Mouse (Mus musculus) forebrain, postnatal 0 days (tissue): ENCODE measurements around the gene Ap1g2. TPM values are rescaled to one million over a fixed set of nuclear protein-coding genes. Genes with fewer than 3 reads are reported as not detected.

Source experiments
- ATAC-seq: fragments of 200-750 bp; cut with Nextera tagmentation; 2 replicates; pipeline ENCODE4 v1.8.0; 2017; ENCODE audit warnings: mild to moderate bottlenecking, moderate library complexity
- DNase-seq: peaks from one replicate; pipeline ENCODE4 v3.0.0-alpha.2; 2015
- H3K27ac ChIP-seq: fragments of 300-500 bp; sonication (generic); 2 replicates; pipeline ENCODE4 v1.5.1; 2014; ENCODE audit warnings: low read depth, mild to moderate bottlenecking, antibody characterized with exemption, low read length, moderate library complexity, mixed read lengths
- H3K27me3 ChIP-seq: fragments of 300-500 bp; sonication (generic); 2 replicates; pipeline ENCODE4 v1.6.1; 2014; ENCODE audit warnings: mild to moderate bottlenecking, low read length, mixed read lengths; ENCODE audit not compliant: insufficient read depth
- H3K36me3 ChIP-seq: fragments of 300-500 bp; sonication (generic); 2 replicates; pipeline ENCODE4 v1.6.1; 2014; ENCODE audit warnings: mild to moderate bottlenecking, moderate library complexity; ENCODE audit not compliant: insufficient read depth
- H3K4me1 ChIP-seq: fragments of 300-500 bp; sonication (generic); 2 replicates; pipeline ENCODE4 v1.6.1; 2014; ENCODE audit warnings: antibody characterized with exemption; ENCODE audit not compliant: insufficient read depth
- H3K4me2 ChIP-seq: fragments of 300-500 bp; sonication (generic); 2 replicates; pipeline ENCODE4 v1.6.1; 2014; ENCODE audit warnings: low read depth, mild to moderate bottlenecking, moderate library complexity
- H3K4me3 ChIP-seq: fragments of 300-500 bp; sonication (generic); 2 replicates; pipeline ENCODE4 v1.5.1; 2014; ENCODE audit warnings: low read depth, low read length, mixed read lengths
- H3K9ac ChIP-seq: fragments of 300-500 bp; sonication (generic); 2 replicates; pipeline ENCODE4 v1.6.1; 2014; ENCODE audit warnings: mild to moderate bottlenecking
- H3K9me3 ChIP-seq: fragments of 300-500 bp; sonication (generic); 2 replicates; pipeline ENCODE4 v1.6.1; 2016; ENCODE audit warnings: low read length
- CTCF ChIP-seq: sonication (generic); IDR thresholded peaks from 2 replicates; pipeline ENCODE4 v1.5.1; 2016; ENCODE audit warnings: antibody characterized with exemption, control low read depth, low read depth
- WGBS: fragments of 180-500 bp; shearing (Covaris S2); extraction: QIAGEN DNeasy Blood & Tissue Kit; methylation state at CpG from one replicate; pipeline ENCODE4 v1.1.7; 2014; 5-methylcytosine and 5-hydroxymethylcytosine counted together
- polyA plus RNA-seq: library from polyadenylated mRNA; unstranded; fragments of >200 nt; fragmentation: Nextera tagmentation; extraction: Ambion mirVana; gene quantifications from 2 replicates; pipeline ENCODE4 v1.2.1, GENCODE M21; 2015
- total RNA-seq: library from RNA; depleted of rRNA; stranded (reverse); fragments of >200 nt; gene quantifications from 2 replicates; pipeline ENCODE4 v1.2.3, GENCODE M21; 2014; rRNA removed

Gene Ap1g2
- 11.3 and 12.8 TPM in 2 replicates for total RNA-seq
- 4.2 and 5.5 TPM in 2 replicates for polyA plus RNA-seq

GRCm38 (mm10) chr14:55105836-55106809 lies at the start of gene Ap1g2:
Gene Ap1g2 (minus strand): TSS chr14:55106593.
- Histone ChIP-seq H3K36me3 (peaks cover 2% of the 10 kb centered on the region; the same call in 1 of the 2 replicates), H3K27me3 (no peaks in the 10 kb centered on the region), H3K4me3 (peak within 1 kb of the TSS; percentile 35), H3K27ac (peak within 1 kb of the TSS; percentile 83), H3K9me3 (no peaks in the 10 kb centered on the region), H3K4me1 (peaks cover 41% of the 10 kb centered on the region), H3K4me2 (peak within 1 kb of the TSS; percentile 96), H3K9ac (peak within 1 kb of the TSS; percentile 69)
- ATAC-seq (peak; percentile 65), DNase-seq (peak; percentile 93)
- peak; percentile 58 for TF ChIP-seq CTCF
- WGBS: under 1% methylated on average over 39 of the region's 39 CpGs

GRCm38 (mm10) chr14:55152951-55153481 lies 46.6 kb upstream of the Ap1g2 start:
- ATAC-seq: no peak
- Histone ChIP-seq H3K27ac (no peak overlapping the region), H3K36me3 (no peaks in the 10 kb centered on the region), H3K4me1 (peaks cover 8% of the 10 kb centered on the region; the same call in 1 of the 2 replicates), H3K27me3 (no peaks in the 10 kb centered on the region), H3K9ac (no peak overlapping the region), H3K9me3 (no peaks in the 10 kb centered on the region), H3K4me3 (no peak overlapping the region), H3K4me2 (no peak overlapping the region)
- TF ChIP-seq CTCF: no peak
- DNase-seq: no peak
- 91% methylated on average over 16 of the region's 16 CpGs for WGBS

DNA sequence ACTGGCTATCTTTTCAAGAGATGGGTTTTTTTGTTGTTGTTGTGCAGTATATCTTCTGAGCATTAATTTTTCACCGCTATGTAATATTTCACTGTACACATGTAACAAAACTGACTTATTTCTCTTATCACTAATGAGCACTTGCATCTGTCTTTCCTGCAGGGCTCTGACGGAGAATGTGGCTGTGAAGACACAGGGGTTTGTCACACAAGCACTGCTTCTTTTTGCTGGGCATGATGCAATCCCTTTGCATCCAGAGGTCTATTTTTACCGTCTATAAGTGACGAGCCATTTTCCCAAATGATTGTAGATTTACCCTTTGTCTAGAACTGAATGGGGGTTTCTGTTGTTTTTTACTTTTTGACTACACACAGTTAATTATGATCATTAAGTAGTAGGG lies 45.8 kb upstream of the Ap1g2 start:
- H3K9ac ChIP-seq: no peak overlapping the region
- no peaks in the 10 kb centered on the region for H3K36me3 ChIP-seq
- no peak overlapping the region for H3K4me2 ChIP-seq
- no peak overlapping the region for H3K27ac ChIP-seq
- peaks cover 8% of the 10 kb centered on the region; the same call in 1 of the 2 replicates for H3K4me1 ChIP-seq
- DNase-seq (no peak), ATAC-seq (no peak)
- 73% methylated on average over 4 of the region's 4 CpGs for WGBS
- no peaks in the 10 kb centered on the region for H3K9me3 ChIP-seq
- no peak overlapping the region for H3K4me3 ChIP-seq
- no peak for TF ChIP-seq CTCF
- no peaks in the 10 kb centered on the region for H3K27me3 ChIP-seq

DNA sequence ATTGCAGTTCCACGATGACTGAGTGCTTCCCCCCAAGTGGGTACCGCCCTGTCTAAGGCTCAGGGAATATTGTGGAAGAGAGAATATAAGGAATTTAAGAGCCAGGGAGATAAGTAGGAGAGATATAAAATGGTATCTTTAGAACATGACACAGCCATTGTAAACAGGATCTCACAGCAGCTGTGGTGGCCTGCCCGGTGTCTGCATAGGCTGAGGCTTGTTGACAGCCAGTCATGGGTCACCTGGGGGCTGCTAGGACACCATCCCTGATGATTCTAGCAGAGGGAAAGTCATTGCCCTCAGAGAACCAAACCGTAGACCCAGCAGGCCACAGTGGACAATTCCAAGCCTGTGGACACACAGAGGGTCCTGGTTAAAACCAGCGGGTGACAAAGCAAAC lies 44.6 kb upstream of the Ap1g2 start:
- ATAC-seq (no peak), DNase-seq (no peak)
- Histone ChIP-seq H3K9ac (no peak overlapping the region), H3K4me2 (no peak overlapping the region), H3K36me3 (no peaks in the 10 kb centered on the region), H3K27me3 (no peaks in the 10 kb centered on the region), H3K4me1 (peaks cover 8% of the 10 kb centered on the region; the same call in 1 of the 2 replicates), H3K4me3 (no peak overlapping the region), H3K27ac (no peak overlapping the region), H3K9me3 (no peaks in the 10 kb centered on the region)
- WGBS: 89% methylated on average over 5 of the region's 5 CpGs
- TF ChIP-seq CTCF: no peak

DNA sequence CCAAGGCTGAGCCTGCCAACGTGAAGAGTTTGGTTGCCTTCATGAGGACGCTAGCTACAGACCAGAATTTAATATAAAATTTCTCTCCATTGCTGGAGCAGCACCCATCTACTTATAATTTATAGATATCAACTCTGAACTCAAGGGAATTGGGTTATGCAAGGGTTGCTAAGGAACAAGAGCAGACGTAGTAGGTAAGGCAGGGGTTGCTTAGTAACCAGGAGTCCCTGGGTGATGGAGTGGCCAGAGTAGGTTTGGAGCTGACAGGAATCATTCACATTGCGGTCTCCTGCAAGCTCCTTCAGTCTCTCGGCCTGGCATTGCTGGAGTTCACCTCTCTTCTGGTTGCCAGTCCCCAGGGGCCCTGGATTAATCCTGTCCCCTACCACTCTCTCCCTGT lies 42.6 kb upstream of the Ap1g2 start:
- no peak overlapping the region for H3K9ac ChIP-seq
- WGBS: 57% methylated on average over 5 of the region's 5 CpGs
- DNase-seq (peak; percentile 39), ATAC-seq (peak; percentile 82)
- H3K9me3 ChIP-seq: no peaks in the 10 kb centered on the region
- H3K27ac ChIP-seq: peak overlapping the region; percentile 54
- H3K36me3 ChIP-seq: no peaks in the 10 kb centered on the region
- TF ChIP-seq CTCF: no peak
- H3K4me1 ChIP-seq: peaks cover 8% of the 10 kb centered on the region; the same call in 1 of the 2 replicates
- no peaks in the 10 kb centered on the region for H3K27me3 ChIP-seq
- H3K4me3 ChIP-seq: no peak overlapping the region
- H3K4me2 ChIP-seq: no peak overlapping the region

- WGBS: 23% methylated on average over 5 of the region's 5 CpGs
- peak overlapping the region; percentile 54; the same call in 1 of the 2 replicates for H3K27ac ChIP-seq
- peak; percentile 84 for ATAC-seq
Measured at GRCm38 (mm10) chr14:55148363-55148915, 42.0 kb upstream of the Ap1g2 start.

More at GRCm38 (mm10) chr14:55148363-55148915, 42.0 kb upstream of the Ap1g2 start:
- Histone ChIP-seq H3K4me3 (no peak overlapping the region), H3K4me2 (no peak overlapping the region), H3K27me3 (no peaks in the 10 kb centered on the region), H3K9me3 (no peaks in the 10 kb centered on the region), H3K36me3 (no peaks in the 10 kb centered on the region), H3K4me1 (peaks cover 8% of the 10 kb centered on the region; the same call in 1 of the 2 replicates), H3K9ac (no peak overlapping the region)
- peak; percentile 93 for TF ChIP-seq CTCF
- DNase-seq: peak; percentile 89
